Mouse (Mus musculus): Measurements from ENCODE around the gene Sox8.

DNA sequence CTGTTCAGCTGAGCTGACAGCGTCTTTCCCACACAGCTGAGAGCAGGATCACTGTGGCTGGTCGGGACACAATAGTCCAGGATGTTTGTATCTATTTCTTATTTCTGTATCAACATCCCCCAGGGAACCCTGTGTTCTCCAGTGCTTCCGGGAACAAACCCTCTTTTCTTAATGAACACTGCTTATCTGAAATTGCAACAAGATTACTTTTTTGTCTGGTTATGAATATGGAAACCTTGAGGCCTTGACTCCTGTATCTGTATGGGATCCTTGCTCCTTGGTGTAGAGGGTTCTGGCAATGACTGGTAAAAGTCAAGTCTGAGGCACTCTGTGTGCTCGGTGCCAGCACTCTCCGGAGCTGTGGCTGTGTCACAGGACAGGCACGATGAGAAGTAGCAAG is 19.6 kb upstream of the Sox8 start:
- TF ChIP-seq POLR2A (IDR thresholded peaks at IDR 0.05; ENCODE audit: low read depth, low read length) = no peak
- no peak for TF ChIP-seq CTCF (conservative IDR thresholded peaks at IDR 0.05; ENCODE audit: insufficient read depth, insufficient read length, low read depth, low read length)
